Mouse (Mus musculus): Measurements from ENCODE around the gene Ranbp9. TPM values are rescaled to one million over a fixed set of nuclear protein-coding genes. Genes with fewer than 3 reads are reported as not detected.

The Ranbp9 gene
- polyA plus RNA-seq (2012; rRNA removed), result 8.7 and 13.7 TPM in 2 replicates

DNA sequence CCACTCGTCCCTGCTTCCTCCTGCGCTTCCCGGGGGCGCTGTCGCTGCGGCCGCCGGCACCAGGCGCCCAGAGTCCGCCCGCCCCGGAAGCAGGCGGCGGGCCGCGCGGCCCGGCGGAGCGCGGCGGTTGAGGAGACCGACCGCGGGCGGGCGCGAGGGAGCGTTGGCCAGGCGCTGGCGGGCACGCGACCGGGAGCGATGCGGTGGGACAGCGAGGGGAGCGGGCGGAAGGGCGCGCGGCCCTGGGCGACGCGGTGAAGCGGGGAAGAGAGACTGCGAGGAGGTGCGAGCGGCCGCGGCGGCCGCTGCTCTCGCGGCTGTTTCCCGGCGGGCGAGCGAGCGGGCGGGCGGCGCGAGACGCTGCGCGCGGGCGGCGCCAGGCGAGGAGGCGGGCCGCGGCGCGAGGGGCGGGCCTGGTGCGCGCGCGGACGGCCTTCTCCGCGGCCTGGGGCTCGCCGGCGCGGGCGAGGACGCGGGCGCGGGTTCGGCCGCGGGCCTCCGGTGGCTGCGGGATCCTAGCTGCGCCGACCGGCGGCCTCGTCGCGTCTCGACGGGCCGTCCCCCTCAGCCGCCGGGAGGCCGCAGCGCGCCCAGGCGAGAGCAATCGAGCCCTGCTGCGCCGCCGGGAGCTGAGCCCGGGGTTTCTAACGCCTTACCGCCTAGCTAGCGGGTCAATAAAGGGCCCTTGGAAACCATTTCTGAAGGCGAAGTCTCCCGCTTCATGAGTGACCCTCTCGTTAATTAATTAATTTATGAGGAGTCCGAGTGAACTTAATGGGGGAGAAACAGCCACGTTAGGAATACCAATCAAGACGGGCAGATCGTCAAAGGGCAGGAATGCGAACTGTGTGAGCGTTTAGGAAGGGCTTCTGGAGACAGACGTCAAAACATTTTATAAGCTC, at the start of gene Ranbp9:
Ranbp9 (minus strand) TSS at position 326 of the 902 bp plus-strand sequence.
- TF ChIP-seq CTCF (IDR thresholded peaks at IDR 0.05; ENCODE audit: extremely low read depth, insufficient read length, insufficient replicate concordance, low read depth, low read length), result 0 out of 2 replicates have a peak, but pooled peaks have one; percentile 24
- peak; percentile 94 for TF ChIP-seq POLR2A (IDR thresholded peaks at IDR 0.05; ENCODE audit: low read depth, low read length)
- Histone ChIP-seq H3K36me3 (ENCODE audit: control insufficient read depth, insufficient read depth, low read length) (no peaks in the 10 kb centered on the region), H3K4me1 (ENCODE audit: control insufficient read depth, insufficient read depth, insufficient read length, low read length) (peaks cover 8% of the 10 kb centered on the region; the same call in 1 of the 2 replicates), H3K4me3 (ENCODE audit: low read depth, low read length) (peak within 1 kb of the TSS; percentile 100), H3K27me3 (ENCODE audit: control insufficient read depth, insufficient read depth, low read length) (no peaks in the 10 kb centered on the region), H3K27ac (ENCODE audit: insufficient read depth, low read depth, low read length) (peak within 1 kb of the TSS; percentile 98)
- WGBS, result 2% methylated on average over 117 of the region's 132 CpGs

DNA sequence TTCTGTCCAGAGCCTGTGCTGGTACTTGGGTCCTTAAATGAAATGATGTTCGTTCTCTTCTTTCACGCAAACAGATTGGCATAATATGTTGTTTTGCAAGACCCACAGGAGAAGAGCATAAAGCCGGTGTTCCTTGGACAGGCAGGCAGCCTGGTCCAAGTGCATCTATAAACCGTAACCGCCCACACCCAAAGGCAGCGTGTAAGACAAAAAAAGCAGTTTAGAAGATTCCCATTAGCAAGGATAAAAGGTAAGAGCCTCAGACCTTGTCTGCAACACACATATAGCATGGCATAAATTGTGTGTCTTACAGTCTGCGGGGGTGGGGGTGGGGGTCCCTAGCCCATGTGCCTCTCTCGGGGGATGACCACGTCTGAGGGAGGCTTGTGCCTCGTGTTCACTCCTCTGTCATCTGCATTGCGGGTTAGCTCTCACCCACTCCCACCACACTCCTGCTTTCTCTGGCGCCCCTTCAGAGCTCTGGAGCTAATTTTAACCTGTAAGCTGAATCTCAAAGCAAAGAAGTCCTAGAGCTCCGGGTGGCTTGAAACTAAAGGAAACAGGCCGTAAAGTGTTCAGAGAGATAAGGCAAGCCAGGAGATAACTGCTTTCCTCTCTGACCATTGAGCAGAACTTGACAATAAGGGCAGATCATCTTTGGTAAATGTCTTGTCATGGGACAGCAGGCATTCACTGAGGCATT, 49.2 kb upstream of the Ranbp9 start:
- no peak overlapping the region for H3K27ac ChIP-seq (ENCODE audit: insufficient read depth, low read depth, low read length)
- peaks cover 4% of the 10 kb centered on the region; the same call in 1 of the 2 replicates for H3K4me1 ChIP-seq (ENCODE audit: control insufficient read depth, insufficient read depth, insufficient read length, low read length)
- H3K27me3 ChIP-seq (ENCODE audit: control insufficient read depth, insufficient read depth, low read length), result no peaks in the 10 kb centered on the region
- 72% methylated on average over 14 of the region's 14 CpGs for WGBS
- TF ChIP-seq POLR2A (IDR thresholded peaks at IDR 0.05; ENCODE audit: low read depth, low read length), result no peak
- no peak for TF ChIP-seq CTCF (IDR thresholded peaks at IDR 0.05; ENCODE audit: extremely low read depth, insufficient read length, insufficient replicate concordance, low read depth, low read length)
- H3K36me3 ChIP-seq (ENCODE audit: control insufficient read depth, insufficient read depth, low read length), result no peaks in the 10 kb centered on the region
- H3K4me3 ChIP-seq (ENCODE audit: low read depth, low read length), result no peak overlapping the region

DNA sequence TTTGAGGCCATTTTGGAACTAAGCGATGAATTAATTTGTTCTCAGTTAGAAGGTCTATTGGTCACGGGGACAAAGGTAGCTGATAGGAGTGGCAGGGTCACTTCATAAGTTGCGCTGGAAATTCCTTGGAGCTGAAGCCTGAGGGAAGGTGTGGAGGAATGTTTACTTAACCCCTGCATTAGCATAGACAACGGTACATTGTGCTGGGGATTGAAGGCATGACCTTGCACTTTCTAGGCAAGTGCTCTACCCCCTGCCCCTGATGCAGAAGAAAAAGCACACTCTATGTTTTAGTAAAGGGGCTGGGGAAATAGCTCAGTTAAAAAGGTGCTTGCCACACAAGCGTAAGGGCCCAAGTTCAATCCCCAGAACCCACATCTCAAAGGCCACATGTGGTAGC, 45.2 kb upstream of the Ranbp9 start:
- no peak overlapping the region for H3K4me3 ChIP-seq (ENCODE audit: low read depth, low read length)
- TF ChIP-seq POLR2A (IDR thresholded peaks at IDR 0.05; ENCODE audit: low read depth, low read length) (no peak), CTCF (IDR thresholded peaks at IDR 0.05; ENCODE audit: extremely low read depth, insufficient read length, insufficient replicate concordance, low read depth, low read length) (no peak)
- no peaks in the 10 kb centered on the region for H3K27me3 ChIP-seq (ENCODE audit: control insufficient read depth, insufficient read depth, low read length)
- WGBS, result 66% methylated on average over 5 of the region's 5 CpGs
- H3K36me3 ChIP-seq (ENCODE audit: control insufficient read depth, insufficient read depth, low read length), result no peaks in the 10 kb centered on the region
- H3K27ac ChIP-seq (ENCODE audit: insufficient read depth, low read depth, low read length), result no peak overlapping the region
- H3K4me1 ChIP-seq (ENCODE audit: control insufficient read depth, insufficient read depth, insufficient read length, low read length), result peaks cover 8% of the 10 kb centered on the region; the same call in 1 of the 2 replicates

DNA sequence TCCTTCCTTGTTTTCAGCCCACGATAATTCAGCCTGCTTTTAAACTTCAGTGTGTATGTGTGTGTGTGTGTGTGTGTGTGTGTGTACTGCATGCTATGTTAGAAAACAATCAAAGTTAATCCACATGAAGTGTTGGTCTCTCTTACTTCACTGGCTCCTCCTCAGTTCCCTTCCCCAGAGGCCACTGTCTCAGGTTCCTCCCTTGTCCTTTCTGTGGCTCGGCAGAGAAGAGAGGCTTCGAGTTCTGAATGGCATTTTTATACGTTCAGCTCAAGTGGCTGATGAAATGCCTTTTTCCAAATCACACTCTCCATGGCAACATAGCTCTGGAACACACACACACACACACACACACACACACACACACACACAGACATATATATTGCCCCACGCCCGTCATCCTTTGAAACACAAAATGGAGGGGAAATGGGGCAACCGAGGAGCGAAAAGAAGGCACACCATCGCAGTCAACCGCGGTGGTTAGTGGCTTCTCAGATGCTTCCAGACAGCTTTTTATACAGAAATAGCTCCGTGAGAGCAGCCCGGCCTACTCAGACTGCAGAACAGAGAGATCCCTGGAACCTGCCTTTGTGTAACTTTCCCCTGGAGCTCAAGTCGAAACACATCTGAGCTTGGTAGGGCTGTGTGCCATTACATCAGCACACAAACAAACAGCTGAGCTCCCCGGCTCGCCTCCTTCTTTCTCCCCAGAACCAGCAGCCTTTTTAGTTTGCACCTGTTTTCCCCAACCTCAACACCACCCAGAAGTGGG, 44.5 kb upstream of the Ranbp9 start:
- peak overlapping the region; percentile 12; the same call in 1 of the 2 replicates for H3K27ac ChIP-seq (ENCODE audit: insufficient read depth, low read depth, low read length)
- H3K36me3 ChIP-seq (ENCODE audit: control insufficient read depth, insufficient read depth, low read length), result no peaks in the 10 kb centered on the region
- H3K27me3 ChIP-seq (ENCODE audit: control insufficient read depth, insufficient read depth, low read length), result no peaks in the 10 kb centered on the region
- TF ChIP-seq CTCF (IDR thresholded peaks at IDR 0.05; ENCODE audit: extremely low read depth, insufficient read length, insufficient replicate concordance, low read depth, low read length), result no peak
- TF ChIP-seq POLR2A (IDR thresholded peaks at IDR 0.05; ENCODE audit: low read depth, low read length), result no peak
- no peak overlapping the region for H3K4me3 ChIP-seq (ENCODE audit: low read depth, low read length)
- peaks cover 8% of the 10 kb centered on the region; the same call in 1 of the 2 replicates for H3K4me1 ChIP-seq (ENCODE audit: control insufficient read depth, insufficient read depth, insufficient read length, low read length)
- 59% methylated on average over 16 of the region's 16 CpGs for WGBS

DNA sequence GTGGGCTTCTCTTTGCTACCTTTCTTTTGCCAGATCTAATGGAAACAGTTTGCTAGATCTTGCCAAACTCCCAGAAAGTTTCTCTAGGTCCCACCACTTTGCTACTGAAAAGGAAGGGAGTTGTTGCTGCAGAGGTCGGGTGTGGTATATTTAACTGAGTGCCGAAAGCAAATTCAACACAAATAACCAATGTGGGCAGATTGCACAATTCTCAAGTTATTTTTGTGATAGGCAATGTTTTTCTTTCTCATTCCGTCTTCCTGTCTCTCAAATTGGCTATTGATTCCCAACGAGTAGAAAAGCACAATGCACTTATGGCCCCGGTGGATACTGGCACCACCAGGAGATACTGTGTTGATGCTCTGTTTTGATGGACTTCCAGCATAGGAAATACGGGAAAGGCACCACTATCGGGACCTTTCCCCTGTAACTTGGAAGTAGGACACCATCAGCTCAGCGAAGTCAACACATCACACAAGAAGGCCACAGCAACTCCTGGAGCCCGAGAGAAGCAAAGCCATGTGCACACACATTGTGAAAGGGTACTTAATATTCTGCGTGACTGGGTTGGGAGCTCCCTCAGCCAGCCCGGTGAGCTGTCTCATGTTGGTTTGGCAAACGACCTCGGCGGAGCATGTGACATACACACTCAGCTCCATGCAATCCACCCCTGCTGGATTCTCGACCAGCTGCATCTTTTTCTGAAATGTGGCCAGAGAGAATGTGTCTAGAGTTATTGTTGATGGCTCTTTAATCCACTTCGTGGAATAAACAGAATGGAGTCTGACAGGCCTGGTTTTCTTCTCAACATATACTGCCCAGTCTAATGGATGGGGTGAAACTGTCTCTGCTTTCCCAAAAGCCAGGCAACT, 43.6 kb upstream of the Ranbp9 start:
- H3K27ac ChIP-seq (ENCODE audit: insufficient read depth, low read depth, low read length), result peak overlapping the region; percentile 76
- no peak for TF ChIP-seq CTCF (IDR thresholded peaks at IDR 0.05; ENCODE audit: extremely low read depth, insufficient read length, insufficient replicate concordance, low read depth, low read length)
- no peak for TF ChIP-seq POLR2A (IDR thresholded peaks at IDR 0.05; ENCODE audit: low read depth, low read length)
- WGBS, result 53% methylated on average over 16 of the region's 16 CpGs

More for the DNA sequence above, 43.6 kb upstream of the Ranbp9 start:
- Histone ChIP-seq H3K4me3 (ENCODE audit: low read depth, low read length) (no peak overlapping the region), H3K4me1 (ENCODE audit: control insufficient read depth, insufficient read depth, insufficient read length, low read length) (peaks cover 8% of the 10 kb centered on the region; the same call in 1 of the 2 replicates), H3K36me3 (ENCODE audit: control insufficient read depth, insufficient read depth, low read length) (no peaks in the 10 kb centered on the region), H3K27me3 (ENCODE audit: control insufficient read depth, insufficient read depth, low read length) (no peaks in the 10 kb centered on the region)

Data from small intestine, adult 2 months (tissue).